Mouse (Mus musculus): ENCODE data around the gene Gcm1. TPM values are rescaled to one million over a fixed set of nuclear protein-coding genes. Genes with fewer than 3 reads are reported as not detected.
A peak's percentile ranks its signal among the peaks of the same experiment; 100 is the strongest.

Gene Gcm1
- polyA plus RNA-seq, 1 experiment from 2014 or later, result not detected

GRCm38 (mm10) chr9:78035296-78035695, 16.4 kb upstream of the Gcm1 start:
- Histone ChIP-seq H3K4me2 (ENCODE audit: low read depth, low read length, severe bottlenecking) (no peak overlapping the region), H3K27ac (ENCODE audit: low read depth, low read length) (no peak overlapping the region), H3K4me1 (replicated peaks; ENCODE audit: control insufficient read depth, insufficient read depth, low read length) (no peaks in the 10 kb centered on the region), H3K4me3 (ENCODE audit: low read depth, low read length) (no peak overlapping the region), H3K9me3 (ENCODE audit: control insufficient read depth, low read length) (no peaks in the 10 kb centered on the region), H3K27me3 (ENCODE audit: control insufficient read depth, insufficient read depth, low read length) (no peaks in the 10 kb centered on the region), H3K9ac (ENCODE audit: low read length) (no peak overlapping the region), H3K36me3 (ENCODE audit: control insufficient read depth, insufficient read depth, low read length) (no peaks in the 10 kb centered on the region)
- ATAC-seq (replicated peaks; ENCODE audit: low FRiP score), result no peak
- no peak for DNase-seq (ENCODE audit: low spot score)
- WGBS, result 69% methylated on average over 5 of the region's 5 CpGs

DNA sequence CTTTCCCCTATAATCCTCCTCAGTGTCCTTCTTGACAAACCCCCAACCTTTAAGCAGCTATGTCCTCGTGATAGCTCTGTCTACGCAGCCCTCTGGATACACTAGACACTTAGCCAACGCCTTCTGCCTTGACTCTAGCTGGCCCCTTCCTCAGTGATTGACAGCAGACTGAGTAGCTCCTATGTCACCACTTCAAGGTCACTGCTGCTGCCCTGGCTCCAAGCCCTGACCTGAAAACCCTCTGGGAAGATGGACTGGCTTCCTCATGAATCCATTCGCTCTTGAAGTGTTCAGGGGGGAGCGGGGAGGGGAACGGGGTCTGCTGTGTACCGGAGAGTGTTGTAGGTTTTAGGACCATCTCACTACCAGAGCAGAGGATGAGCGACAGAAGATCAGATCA, 15.9 kb upstream of the Gcm1 start:
- H3K27me3 ChIP-seq (ENCODE audit: control insufficient read depth, insufficient read depth, low read length), result no peaks in the 10 kb centered on the region
- WGBS, result 86% methylated on average over 8 of the region's 8 CpGs
- no peak for DNase-seq (ENCODE audit: low spot score)
- H3K27ac ChIP-seq (ENCODE audit: low read depth, low read length), result no peak overlapping the region
- H3K4me3 ChIP-seq (ENCODE audit: low read depth, low read length), result no peak overlapping the region
- no peak overlapping the region for H3K9ac ChIP-seq (ENCODE audit: low read length)
- H3K4me2 ChIP-seq (ENCODE audit: low read depth, low read length, severe bottlenecking), result no peak overlapping the region
- no peaks in the 10 kb centered on the region for H3K9me3 ChIP-seq (ENCODE audit: control insufficient read depth, low read length)
- no peaks in the 10 kb centered on the region for H3K4me1 ChIP-seq (replicated peaks; ENCODE audit: control insufficient read depth, insufficient read depth, low read length)
- ATAC-seq (replicated peaks; ENCODE audit: low FRiP score), result no peak
- H3K36me3 ChIP-seq (ENCODE audit: control insufficient read depth, insufficient read depth, low read length), result no peaks in the 10 kb centered on the region

DNA sequence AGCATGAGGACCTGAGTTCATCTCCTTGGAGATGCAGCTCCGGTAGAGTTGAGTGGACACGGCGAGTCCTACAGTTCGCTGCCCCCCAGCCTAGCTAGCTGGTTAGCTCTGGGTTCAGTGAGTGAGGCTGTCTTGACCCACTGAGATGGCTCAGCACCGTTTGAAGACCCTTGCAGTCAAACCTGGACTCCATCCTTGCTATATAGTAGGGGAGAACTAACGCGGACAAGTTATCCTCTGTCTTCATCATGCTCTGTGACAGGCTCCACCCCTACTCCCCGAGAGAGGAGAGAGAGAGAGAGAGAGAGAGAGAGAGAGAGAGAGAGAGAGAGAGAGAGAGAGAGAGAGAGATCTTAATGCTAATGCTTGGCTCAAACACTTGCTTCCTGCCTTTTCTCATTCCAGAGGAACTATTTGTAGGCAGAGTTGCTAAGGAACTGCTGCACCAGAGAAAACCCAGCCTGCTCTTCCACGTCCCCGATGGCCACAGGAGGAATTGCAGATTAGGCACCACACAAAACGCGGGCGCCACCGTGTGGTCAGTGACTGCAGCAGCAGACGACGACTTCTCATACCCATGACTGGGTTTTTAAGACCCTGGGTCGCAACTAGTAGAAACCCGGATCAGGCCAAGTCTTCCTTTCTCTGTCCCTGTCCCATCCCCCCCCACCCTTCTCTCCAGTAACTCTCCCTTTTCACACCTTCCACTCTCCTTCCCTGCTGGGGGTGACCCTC, 12.8 kb upstream of the Gcm1 start:
- Histone ChIP-seq H3K4me2 (ENCODE audit: low read depth, low read length, severe bottlenecking) (no peak overlapping the region), H3K9me3 (ENCODE audit: control insufficient read depth, low read length) (no peaks in the 10 kb centered on the region), H3K36me3 (ENCODE audit: control insufficient read depth, insufficient read depth, low read length) (no peaks in the 10 kb centered on the region), H3K9ac (ENCODE audit: low read length) (no peak overlapping the region), H3K27me3 (ENCODE audit: control insufficient read depth, insufficient read depth, low read length) (no peaks in the 10 kb centered on the region), H3K4me1 (replicated peaks; ENCODE audit: control insufficient read depth, insufficient read depth, low read length) (no peaks in the 10 kb centered on the region), H3K4me3 (ENCODE audit: low read depth, low read length) (no peak overlapping the region), H3K27ac (ENCODE audit: low read depth, low read length) (no peak overlapping the region)
- WGBS, result 39% methylated on average over 18 of the region's 18 CpGs
- peak; percentile 60 for ATAC-seq (replicated peaks; ENCODE audit: low FRiP score)
- peak; percentile 90 for DNase-seq (ENCODE audit: low spot score)

DNA sequence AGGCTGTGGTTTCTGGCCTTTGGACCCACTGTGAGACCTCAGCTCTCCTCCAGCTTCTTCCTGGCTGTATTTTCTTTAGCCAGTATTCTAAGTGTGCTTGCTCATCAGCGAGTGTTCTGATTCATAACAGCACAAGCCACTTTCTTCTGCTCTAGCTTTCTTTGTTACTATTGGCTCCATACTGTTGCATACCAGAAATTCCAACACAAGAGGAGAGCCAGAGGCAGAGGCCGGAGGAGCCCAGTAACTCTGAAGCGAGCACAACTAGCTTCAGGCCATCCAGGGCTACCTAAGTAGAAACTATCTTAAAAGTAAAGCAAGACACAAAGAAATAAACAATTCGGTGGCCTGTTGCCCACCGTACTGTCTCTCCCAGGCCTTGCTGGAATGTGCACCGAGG, 6.6 kb upstream of the Gcm1 start:
- Histone ChIP-seq H3K4me3 (ENCODE audit: low read depth, low read length) (no peak overlapping the region), H3K4me1 (replicated peaks; ENCODE audit: control insufficient read depth, insufficient read depth, low read length) (no peaks in the 10 kb centered on the region), H3K36me3 (ENCODE audit: control insufficient read depth, insufficient read depth, low read length) (no peaks in the 10 kb centered on the region), H3K27ac (ENCODE audit: low read depth, low read length) (no peak overlapping the region), H3K27me3 (ENCODE audit: control insufficient read depth, insufficient read depth, low read length) (no peaks in the 10 kb centered on the region), H3K9ac (ENCODE audit: low read length) (no peak overlapping the region), H3K4me2 (ENCODE audit: low read depth, low read length, severe bottlenecking) (no peak overlapping the region), H3K9me3 (ENCODE audit: control insufficient read depth, low read length) (no peaks in the 10 kb centered on the region)
- ATAC-seq (replicated peaks; ENCODE audit: low FRiP score) (no peak), DNase-seq (ENCODE audit: low spot score) (no peak)
- 72% methylated on average over 6 of the region's 6 CpGs for WGBS

DNA sequence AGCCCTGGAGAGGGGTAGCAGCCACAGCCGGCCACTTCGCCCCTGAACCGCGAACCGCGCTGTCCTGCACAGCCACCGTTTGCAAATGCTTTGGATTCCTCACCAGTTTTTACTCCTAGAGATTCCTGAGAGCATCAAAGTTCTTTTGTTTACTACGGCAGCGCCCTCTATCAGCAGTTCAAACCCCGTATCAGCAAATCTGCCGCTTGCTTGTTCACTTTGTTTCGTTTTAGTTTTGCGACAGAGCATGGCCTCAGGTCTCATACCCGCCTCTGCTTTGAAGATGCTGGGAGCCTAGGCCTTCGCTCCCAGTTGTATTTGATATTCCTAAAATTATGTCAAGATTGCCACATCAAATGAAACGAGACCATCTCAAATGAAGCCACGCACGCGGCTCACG, 5.0 kb upstream of the Gcm1 start:
- 56% methylated on average over 20 of the region's 20 CpGs for WGBS
- no peak for DNase-seq (ENCODE audit: low spot score)
- H3K4me1 ChIP-seq (replicated peaks; ENCODE audit: control insufficient read depth, insufficient read depth, low read length), result no peaks in the 10 kb centered on the region
- ATAC-seq (replicated peaks; ENCODE audit: low FRiP score), result no peak
- H3K27ac ChIP-seq (ENCODE audit: low read depth, low read length), result no peak overlapping the region
- H3K36me3 ChIP-seq (ENCODE audit: control insufficient read depth, insufficient read depth, low read length), result no peaks in the 10 kb centered on the region
- no peaks in the 10 kb centered on the region for H3K9me3 ChIP-seq (ENCODE audit: control insufficient read depth, low read length)
- H3K27me3 ChIP-seq (ENCODE audit: control insufficient read depth, insufficient read depth, low read length), result no peaks in the 10 kb centered on the region
- no peak overlapping the region for H3K9ac ChIP-seq (ENCODE audit: low read length)
- no peak overlapping the region for H3K4me2 ChIP-seq (ENCODE audit: low read depth, low read length, severe bottlenecking)
- no peak overlapping the region for H3K4me3 ChIP-seq (ENCODE audit: low read depth, low read length)

DNA sequence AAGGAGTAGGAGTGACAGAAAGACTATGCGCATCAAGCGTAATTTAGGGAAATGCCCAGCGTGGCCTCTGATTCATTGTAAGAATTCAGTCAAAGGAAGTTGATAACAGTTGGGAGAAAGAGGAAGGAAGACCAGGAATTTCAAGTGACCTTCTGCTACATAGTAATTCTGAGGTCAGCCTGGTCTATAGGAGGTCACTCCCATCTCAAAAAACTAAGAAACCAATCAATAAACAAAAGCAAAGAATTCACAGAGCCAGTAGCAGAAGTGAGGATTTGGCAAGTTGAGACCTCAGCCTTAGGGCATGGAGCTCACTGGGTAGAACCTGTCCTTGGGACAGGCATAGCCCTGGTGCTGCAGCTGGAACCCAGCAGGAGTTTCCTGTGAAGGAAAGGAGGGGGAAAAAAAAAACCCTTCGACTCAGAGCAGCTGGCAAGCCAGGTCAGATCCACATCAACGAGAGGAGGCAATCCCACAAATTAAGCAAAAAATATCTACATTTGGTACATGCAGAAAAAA, 1.2 kb upstream of the Gcm1 start:
- ATAC-seq (replicated peaks; ENCODE audit: low FRiP score), result no peak

DNA sequence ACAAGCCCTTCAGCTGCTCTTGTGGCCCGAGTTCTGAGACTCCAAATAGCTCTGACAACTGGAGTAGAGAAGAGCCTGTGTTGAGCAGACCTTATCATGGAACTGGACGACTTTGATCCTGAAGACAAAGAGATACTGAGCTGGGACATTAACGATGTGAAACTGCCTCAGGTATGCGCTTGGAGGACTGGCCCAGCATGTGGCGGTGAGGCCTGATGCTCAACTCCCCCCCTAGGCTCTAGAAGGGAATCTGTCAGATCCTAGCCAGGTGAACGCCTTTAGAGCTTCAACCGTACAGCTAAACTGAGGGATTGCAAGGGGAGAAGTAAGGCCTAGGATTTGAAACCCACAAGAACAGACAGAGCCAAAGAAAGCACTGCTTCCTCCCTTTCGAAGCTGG, 2.1 kb downstream of the Gcm1 start:
- H3K4me2 ChIP-seq (ENCODE audit: low read depth, low read length, severe bottlenecking), result no peak overlapping the region
- ATAC-seq (replicated peaks; ENCODE audit: low FRiP score), result no peak

More for the DNA sequence above, 1.2 kb upstream of the Gcm1 start:
- Histone ChIP-seq H3K4me1 (replicated peaks; ENCODE audit: control insufficient read depth, insufficient read depth, low read length) (no peaks in the 10 kb centered on the region), H3K36me3 (ENCODE audit: control insufficient read depth, insufficient read depth, low read length) (no peaks in the 10 kb centered on the region), H3K9ac (ENCODE audit: low read length) (no peak overlapping the region), H3K9me3 (ENCODE audit: control insufficient read depth, low read length) (no peaks in the 10 kb centered on the region), H3K4me2 (ENCODE audit: low read depth, low read length, severe bottlenecking) (no peak overlapping the region), H3K27ac (ENCODE audit: low read depth, low read length) (no peak overlapping the region), H3K27me3 (ENCODE audit: control insufficient read depth, insufficient read depth, low read length) (no peaks in the 10 kb centered on the region), H3K4me3 (ENCODE audit: low read depth, low read length) (no peak overlapping the region)
- 60% methylated on average over 5 of the region's 5 CpGs for WGBS
- DNase-seq (ENCODE audit: low spot score), result no peak

DNA sequence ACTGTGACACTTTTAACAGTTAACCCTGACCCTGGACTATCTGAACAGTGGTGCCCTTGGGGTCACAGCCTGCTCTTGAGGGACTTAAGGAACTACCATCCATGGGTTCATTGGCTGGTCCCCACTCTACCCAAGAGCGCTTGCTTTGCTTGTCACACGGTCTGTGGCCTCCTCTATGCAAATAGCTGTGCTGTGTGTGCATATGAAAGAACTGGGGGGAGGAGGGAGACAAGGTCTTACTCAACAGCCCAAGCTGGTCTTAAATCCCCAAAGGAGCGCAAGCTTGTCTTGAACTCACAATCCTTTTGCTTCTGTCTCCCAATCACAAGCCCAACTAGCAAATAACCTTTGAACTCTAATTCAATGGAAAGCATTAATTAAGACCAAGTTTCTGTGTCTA, 2.6 kb downstream of the Gcm1 start:
- H3K9ac ChIP-seq (ENCODE audit: low read length), result no peak overlapping the region
- ATAC-seq (replicated peaks; ENCODE audit: low FRiP score) (no peak), DNase-seq (ENCODE audit: low spot score) (no peak)
- H3K4me3 ChIP-seq (ENCODE audit: low read depth, low read length), result no peak overlapping the region
- H3K4me1 ChIP-seq (replicated peaks; ENCODE audit: control insufficient read depth, insufficient read depth, low read length), result no peaks in the 10 kb centered on the region
- no peak overlapping the region for H3K27ac ChIP-seq (ENCODE audit: low read depth, low read length)
- no peaks in the 10 kb centered on the region for H3K27me3 ChIP-seq (ENCODE audit: control insufficient read depth, insufficient read depth, low read length)
- H3K36me3 ChIP-seq (ENCODE audit: control insufficient read depth, insufficient read depth, low read length), result no peaks in the 10 kb centered on the region
- H3K4me2 ChIP-seq (ENCODE audit: low read depth, low read length, severe bottlenecking), result no peak overlapping the region
- 79% methylated on average over 3 of the region's 3 CpGs for WGBS
- no peaks in the 10 kb centered on the region for H3K9me3 ChIP-seq (ENCODE audit: control insufficient read depth, low read length)

More for the DNA sequence above, 2.1 kb downstream of the Gcm1 start:
- 78% methylated on average over 8 of the region's 8 CpGs for WGBS
- no peak for DNase-seq (ENCODE audit: low spot score)
- H3K27me3 ChIP-seq (ENCODE audit: control insufficient read depth, insufficient read depth, low read length), result no peaks in the 10 kb centered on the region
- no peak overlapping the region for H3K9ac ChIP-seq (ENCODE audit: low read length)
- H3K4me1 ChIP-seq (replicated peaks; ENCODE audit: control insufficient read depth, insufficient read depth, low read length), result no peaks in the 10 kb centered on the region
- no peak overlapping the region for H3K4me3 ChIP-seq (ENCODE audit: low read depth, low read length)
- no peaks in the 10 kb centered on the region for H3K36me3 ChIP-seq (ENCODE audit: control insufficient read depth, insufficient read depth, low read length)
- no peak overlapping the region for H3K27ac ChIP-seq (ENCODE audit: low read depth, low read length)
- no peaks in the 10 kb centered on the region for H3K9me3 ChIP-seq (ENCODE audit: control insufficient read depth, low read length)

GRCm38 (mm10) chr9:78059525-78060120, 7.9 kb downstream of the Gcm1 start:
- Histone ChIP-seq H3K9ac (ENCODE audit: low read length) (no peak overlapping the region), H3K27me3 (ENCODE audit: control insufficient read depth, insufficient read depth, low read length) (no peaks in the 10 kb centered on the region), H3K27ac (ENCODE audit: low read depth, low read length) (no peak overlapping the region), H3K4me1 (replicated peaks; ENCODE audit: control insufficient read depth, insufficient read depth, low read length) (no peaks in the 10 kb centered on the region), H3K4me3 (ENCODE audit: low read depth, low read length) (no peak overlapping the region), H3K9me3 (ENCODE audit: control insufficient read depth, low read length) (no peaks in the 10 kb centered on the region), H3K4me2 (ENCODE audit: low read depth, low read length, severe bottlenecking) (no peak overlapping the region), H3K36me3 (ENCODE audit: control insufficient read depth, insufficient read depth, low read length) (no peaks in the 10 kb centered on the region)
- DNase-seq (ENCODE audit: low spot score), result no peak
- 89% methylated on average over 16 of the region's 16 CpGs for WGBS
- ATAC-seq (replicated peaks; ENCODE audit: low FRiP score), result no peak

Data from forebrain, embryonic 11.5 days (tissue).